Mouse (Mus musculus) cerebellum, adult 2 months (tissue): Measurements from ENCODE around the gene Atf7.

Experiments used
- CTCF ChIP-seq: fragments of 200-500 bp; IDR thresholded peaks from 2 replicates; pipeline ENCODE4 v1.5.1; 2011; ENCODE audit warnings: low read depth, mild to moderate bottlenecking, control low read depth, low read length, moderate library complexity, borderline replicate concordance; ENCODE audit not compliant: insufficient read depth
- POLR2A ChIP-seq: fragments of 200-500 bp; IDR thresholded peaks from 2 replicates; pipeline ENCODE4 v1.6.1; 2011; ENCODE audit warnings: low read length, control low read depth, borderline replicate concordance; ENCODE audit not compliant: insufficient read depth

GRCm38 (mm10) chr15:102593996-102594656 is 31.1 kb downstream of the Atf7 start:
- TF ChIP-seq CTCF = no peak
- TF ChIP-seq POLR2A = no peak
